Mouse (Mus musculus) C2C12 (cell line): ENCODE measurements around the gene Nav2.

Experiments used
- CTCF ChIP-seq: IDR thresholded peaks from one replicate; pipeline ENCODE4 v1.5.1; 2011; ENCODE audit not compliant: control insufficient read depth, insufficient read depth, insufficient read length
- FOSL1 ChIP-seq: IDR thresholded peaks from one replicate; pipeline ENCODE4 v1.8.0; 2011; ENCODE audit warnings: mild to moderate bottlenecking, low read length; ENCODE audit not compliant: poor library complexity, insufficient read depth, severe bottlenecking
- MAX ChIP-seq: IDR thresholded peaks from one replicate; pipeline ENCODE4 v1.6.1; 2011; ENCODE audit warnings: mild to moderate bottlenecking, control low read depth

GRCm38 (mm10) chr7:48870579-48871180, 37.8 kb upstream of the Nav2 start:
- TF ChIP-seq MAX (no peak), CTCF (no peak), FOSL1 (no peak)
